Mouse (Mus musculus) heart, embryonic 11.5 days (tissue): ENCODE results near the gene Tmcc3. TPM values are rescaled to one million over a fixed set of nuclear protein-coding genes. Genes with fewer than 3 reads are reported as not detected.

ENCODE experiments used
- microRNA-seq: library from miRNA; unstranded; fragments of <30 nt; microRNA quantifications from one replicate; pipeline ENCODE4, GENCODE M21; 2016; ENCODE audit warnings: borderline number of aligned reads
- polyA plus RNA-seq: library from polyadenylated mRNA; unstranded; fragments of >200 nt; fragmentation: Nextera tagmentation; extraction: Ambion mirVana; gene quantifications from 2 replicates; pipeline ENCODE4 v1.2.1, GENCODE M21; 2014

Gene Tmcc3
- polyA plus RNA-seq, 1 experiment from 2014 or later, result 10.9 TPM

Small RNA genes lying within 50 kb of the gene (microRNA-seq; reads per million reads assigned to microRNA genes)
- gene Mir7211, result 0.27 reads per million

Other genes with a start within 250 kb of the Tmcc3 start
- 8.1 and 8.7 TPM in 2 replicates for gene Nr2c1, start 163.9 kb upstream of the Tmcc3 start, polyA plus RNA-seq
- 615 and 651 TPM in 2 replicates for gene Ndufa12, start 113.2 kb upstream of the Tmcc3 start, polyA plus RNA-seq
- not detected in 2 replicates for gene Gm4792, start 13.2 kb upstream of the Tmcc3 start, polyA plus RNA-seq